Mouse (Mus musculus) small intestine, adult 2 months (tissue): ENCODE measurements around the gene Asic4. TPM values are rescaled to one million over a fixed set of nuclear protein-coding genes. Genes with fewer than 3 reads are reported as not detected.

ENCODE experiments used
- H3K27ac ChIP-seq: fragments of 200-500 bp; 2 replicates; pipeline ENCODE4 v1.5.1; 2012; ENCODE audit warnings: low read depth, low read length, control low read depth, inconsistent platforms; ENCODE audit not compliant: insufficient read depth
- H3K27me3 ChIP-seq: fragments of 200-500 bp; 2 replicates; pipeline ENCODE4 v1.6.1; 2012; ENCODE audit warnings: mild to moderate bottlenecking, moderate library complexity, low read length, inconsistent platforms; ENCODE audit not compliant: control insufficient read depth, insufficient read depth
- H3K36me3 ChIP-seq: fragments of 200-500 bp; 2 replicates; pipeline ENCODE4 v1.6.1; 2012; ENCODE audit warnings: mild to moderate bottlenecking, low read length, control low read depth, inconsistent platforms; ENCODE audit not compliant: control insufficient read depth, insufficient read depth
- H3K4me1 ChIP-seq: fragments of 200-500 bp; 2 replicates; pipeline ENCODE4 v1.6.1; 2012; ENCODE audit warnings: low read length, inconsistent platforms, mixed read lengths; ENCODE audit not compliant: control insufficient read depth, insufficient read depth, insufficient read length
- H3K4me3 ChIP-seq: fragments of 200-500 bp; 2 replicates; pipeline ENCODE4 v1.5.1; 2012; ENCODE audit warnings: low read depth, mild to moderate bottlenecking, control low read depth, inconsistent platforms, low read length, moderate library complexity
- CTCF ChIP-seq: fragments of 200-500 bp; IDR thresholded peaks from 2 replicates; pipeline ENCODE4 v1.5.1; 2012; ENCODE audit warnings: low read depth, mild to moderate bottlenecking, control low read depth, inconsistent platforms, low read length, moderate library complexity, mixed read lengths; ENCODE audit not compliant: insufficient replicate concordance, insufficient read length; ENCODE audit errors: extremely low read depth
- POLR2A ChIP-seq: fragments of 200-500 bp; IDR thresholded peaks from 2 replicates; pipeline ENCODE4 v1.6.1; 2012; ENCODE audit warnings: low read depth, mild to moderate bottlenecking, control low read depth, inconsistent platforms, low read length, moderate library complexity
- WGBS: fragments of 180-500 bp; shearing (Covaris S2); methylation state at CpG from one replicate; pipeline ENCODE4 v1.1.7; 2018; 5-methylcytosine and 5-hydroxymethylcytosine counted together
- polyA plus RNA-seq: library from polyadenylated mRNA; depleted of rRNA; stranded (reverse); fragments of >200 nt; gene quantifications from 2 replicates; pipeline ENCODE4 v1.2.3, GENCODE M21; 2012; rRNA removed

Asic4 gene
- polyA plus RNA-seq, 1 experiment = 0.05 TPM

DNA sequence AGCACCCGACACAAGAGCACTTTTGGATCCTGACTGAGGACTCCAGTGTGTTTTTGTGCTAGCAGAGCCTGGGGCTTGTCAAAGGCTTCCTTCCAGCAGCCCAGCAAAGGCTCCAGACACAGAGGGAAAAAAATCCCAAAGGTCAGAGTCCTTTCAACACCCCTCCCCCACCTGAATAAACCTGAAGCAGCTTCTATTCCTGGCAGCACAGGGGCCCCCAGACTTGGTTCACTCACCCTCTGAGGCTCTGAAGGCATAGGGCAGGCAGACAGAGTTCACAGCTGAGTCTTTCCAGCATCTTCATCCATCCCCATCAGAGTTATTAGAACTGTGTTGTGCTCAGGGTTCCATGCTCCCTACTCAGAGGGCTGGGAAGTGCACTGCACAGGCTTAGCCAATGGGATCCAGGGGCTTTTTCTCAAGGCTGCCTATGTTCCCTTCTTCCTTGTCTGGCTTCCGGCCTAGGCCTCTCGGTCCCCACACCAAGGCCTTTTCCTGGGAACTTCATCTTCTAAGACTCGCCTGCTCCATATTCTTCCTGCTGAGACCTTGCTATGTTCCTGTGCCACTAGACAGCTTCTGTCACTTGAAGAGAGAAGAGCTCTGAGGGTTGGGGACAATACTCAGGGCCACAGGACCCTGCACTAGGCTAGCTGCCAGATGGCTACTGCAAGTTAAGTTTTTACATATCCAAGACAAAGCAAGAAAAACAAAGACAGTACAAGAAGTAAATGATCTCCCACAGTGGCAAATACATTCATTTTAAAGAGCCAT is 61.4 kb downstream of the Asic4 start:
- H3K27ac ChIP-seq = no peak overlapping the region
- H3K36me3 ChIP-seq = no peaks in the 10 kb centered on the region
- no peak for TF ChIP-seq POLR2A
- no peak for TF ChIP-seq CTCF
- no peaks in the 10 kb centered on the region for H3K4me1 ChIP-seq
- no peak overlapping the region for H3K4me3 ChIP-seq
- 53% methylated on average over 4 of the region's 4 CpGs for WGBS
- H3K27me3 ChIP-seq = no peaks in the 10 kb centered on the region; the same call in 1 of the 2 replicates

DNA sequence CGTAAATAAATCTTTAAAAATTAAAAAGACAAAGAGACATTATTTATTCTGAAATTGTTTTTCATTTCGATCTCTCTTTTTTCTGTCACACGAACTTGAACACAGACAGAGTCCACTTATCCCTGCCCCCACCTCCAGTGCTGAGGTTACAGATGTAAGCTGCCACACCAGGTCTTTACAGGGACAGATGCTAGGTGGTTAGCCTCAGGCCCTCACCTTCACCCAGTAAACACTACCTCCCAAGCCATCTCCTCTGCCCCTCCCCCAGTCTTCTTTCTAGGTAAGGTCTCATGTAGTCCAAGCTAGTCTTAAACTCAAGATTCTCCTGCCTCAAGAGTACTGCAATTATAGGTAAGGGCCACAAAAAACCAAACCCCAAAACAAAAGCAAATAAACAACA is 62.3 kb downstream of the Asic4 start:
- Histone ChIP-seq H3K4me1 (no peaks in the 10 kb centered on the region), H3K27ac (no peak overlapping the region), H3K36me3 (no peaks in the 10 kb centered on the region), H3K4me3 (no peak overlapping the region), H3K27me3 (no peaks in the 10 kb centered on the region)
- 93% methylated on average over 3 of the region's 3 CpGs for WGBS
- TF ChIP-seq POLR2A = no peak

DNA sequence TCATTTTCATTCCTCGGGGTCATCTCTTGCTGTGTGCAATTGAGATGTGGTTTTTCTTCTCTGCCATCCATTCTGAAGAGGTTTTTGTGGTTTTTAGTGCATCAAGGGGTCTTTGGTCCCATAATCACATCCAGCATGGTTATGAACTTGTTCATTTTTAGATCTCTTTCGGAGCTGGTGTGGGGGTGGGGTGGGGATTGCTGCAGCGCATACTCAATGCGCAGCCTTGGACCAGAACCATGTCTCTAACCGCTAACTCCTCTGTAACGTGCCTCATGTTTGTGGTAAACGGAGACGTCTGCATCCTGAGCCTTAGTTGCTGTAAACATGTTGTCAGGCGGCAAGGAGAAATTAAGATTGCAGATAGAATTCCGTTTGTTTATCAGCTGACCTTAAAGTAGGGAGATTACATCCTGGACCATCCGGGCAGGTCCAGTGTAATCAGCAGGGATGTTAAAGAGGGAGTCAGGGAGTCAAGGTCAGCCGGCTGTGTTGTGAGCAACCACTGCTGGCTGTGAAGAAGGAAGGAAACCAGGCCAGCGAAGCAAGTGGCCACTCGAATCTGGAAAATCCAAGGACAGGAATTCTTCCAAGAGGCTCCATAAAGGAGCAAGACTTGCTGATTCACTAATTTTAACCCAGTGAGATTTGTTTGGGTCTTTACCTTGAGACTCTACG is 66.6 kb downstream of the Asic4 start:
- 73% methylated on average over 15 of the region's 15 CpGs for WGBS
- Histone ChIP-seq H3K4me1 (no peaks in the 10 kb centered on the region; the same call in 1 of the 2 replicates), H3K27me3 (no peaks in the 10 kb centered on the region), H3K27ac (no peak overlapping the region), H3K36me3 (no peaks in the 10 kb centered on the region), H3K4me3 (no peak overlapping the region)
- TF ChIP-seq CTCF (no peak), POLR2A (no peak)

DNA sequence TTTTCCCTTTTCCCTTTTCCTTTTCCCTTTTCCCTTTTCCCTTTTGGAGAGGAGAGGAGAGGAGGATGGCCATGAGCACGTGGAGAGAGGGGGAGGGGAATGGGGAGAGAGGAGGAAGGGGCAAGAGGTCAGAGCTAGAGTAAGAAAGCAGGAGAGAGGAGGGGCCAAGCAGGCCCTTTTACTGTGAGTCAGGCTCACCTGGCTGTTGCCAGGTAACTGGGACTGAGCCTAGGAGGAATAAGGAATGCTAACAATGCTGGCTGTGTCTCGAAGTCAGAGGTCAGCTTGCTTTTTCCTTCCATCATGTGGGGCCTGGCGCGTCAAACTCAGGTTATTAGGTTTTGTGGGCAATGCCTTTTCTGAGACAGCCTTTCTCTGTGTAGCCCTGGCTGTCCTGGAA is 67.7 kb downstream of the Asic4 start:
- Histone ChIP-seq H3K27ac (no peak overlapping the region), H3K27me3 (no peaks in the 10 kb centered on the region), H3K4me1 (no peaks in the 10 kb centered on the region; the same call in 1 of the 2 replicates), H3K36me3 (no peaks in the 10 kb centered on the region), H3K4me3 (no peak overlapping the region)
- WGBS = 27% methylated on average over 3 of the region's 4 CpGs
- TF ChIP-seq CTCF (no peak), POLR2A (no peak)

DNA sequence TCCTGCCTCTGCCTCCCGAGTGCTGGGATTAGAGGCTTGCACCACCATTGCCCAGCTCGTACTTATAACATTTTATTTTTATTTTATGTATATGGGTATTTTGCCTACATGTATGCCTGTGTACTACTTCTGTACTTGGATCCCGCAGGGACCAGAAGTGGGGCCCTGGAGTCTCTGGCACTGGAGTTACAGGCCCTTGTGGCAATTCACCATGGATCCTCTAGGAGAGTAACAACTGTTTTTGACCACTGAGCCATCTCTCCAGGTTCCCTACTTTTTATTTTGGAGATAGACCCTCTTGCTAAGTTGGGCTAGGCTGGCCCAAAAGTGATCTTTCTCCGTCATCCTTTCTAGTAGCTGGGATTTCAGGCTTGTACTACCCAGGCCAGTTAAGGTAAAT is 68.2 kb downstream of the Asic4 start:
- Histone ChIP-seq H3K4me1 (no peaks in the 10 kb centered on the region; the same call in 1 of the 2 replicates), H3K36me3 (no peaks in the 10 kb centered on the region), H3K27me3 (no peaks in the 10 kb centered on the region), H3K27ac (no peak overlapping the region), H3K4me3 (no peak overlapping the region)
- WGBS = 94% methylated on average over 4 of the region's 4 CpGs
- TF ChIP-seq CTCF (no peak), POLR2A (no peak)

DNA sequence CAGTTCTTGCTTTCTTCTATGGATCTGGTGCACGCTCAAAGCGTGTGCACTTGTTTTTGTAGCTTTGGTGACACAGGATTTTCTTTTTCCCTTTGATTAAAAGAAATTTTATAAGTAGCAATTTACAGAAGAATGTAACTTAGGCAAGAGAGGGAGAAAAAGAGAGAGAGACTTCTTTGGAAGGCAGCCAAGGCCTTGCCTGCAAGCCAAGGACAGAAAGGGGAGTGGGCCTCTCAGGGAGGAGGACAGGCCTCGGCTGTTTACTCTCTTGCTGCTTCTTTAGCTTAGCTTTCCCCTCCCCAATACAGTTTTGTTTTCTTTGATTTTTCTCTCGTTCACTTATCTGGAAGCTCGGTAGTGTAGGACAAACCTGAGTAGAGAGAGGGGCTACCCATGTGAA is 69.3 kb downstream of the Asic4 start:
- WGBS = 51% methylated on average over 5 of the region's 5 CpGs
- Histone ChIP-seq H3K27ac (no peak overlapping the region), H3K4me3 (no peak overlapping the region), H3K36me3 (no peaks in the 10 kb centered on the region), H3K27me3 (no peaks in the 10 kb centered on the region), H3K4me1 (no peaks in the 10 kb centered on the region; the same call in 1 of the 2 replicates)
- TF ChIP-seq POLR2A (no peak), CTCF (no peak)

DNA sequence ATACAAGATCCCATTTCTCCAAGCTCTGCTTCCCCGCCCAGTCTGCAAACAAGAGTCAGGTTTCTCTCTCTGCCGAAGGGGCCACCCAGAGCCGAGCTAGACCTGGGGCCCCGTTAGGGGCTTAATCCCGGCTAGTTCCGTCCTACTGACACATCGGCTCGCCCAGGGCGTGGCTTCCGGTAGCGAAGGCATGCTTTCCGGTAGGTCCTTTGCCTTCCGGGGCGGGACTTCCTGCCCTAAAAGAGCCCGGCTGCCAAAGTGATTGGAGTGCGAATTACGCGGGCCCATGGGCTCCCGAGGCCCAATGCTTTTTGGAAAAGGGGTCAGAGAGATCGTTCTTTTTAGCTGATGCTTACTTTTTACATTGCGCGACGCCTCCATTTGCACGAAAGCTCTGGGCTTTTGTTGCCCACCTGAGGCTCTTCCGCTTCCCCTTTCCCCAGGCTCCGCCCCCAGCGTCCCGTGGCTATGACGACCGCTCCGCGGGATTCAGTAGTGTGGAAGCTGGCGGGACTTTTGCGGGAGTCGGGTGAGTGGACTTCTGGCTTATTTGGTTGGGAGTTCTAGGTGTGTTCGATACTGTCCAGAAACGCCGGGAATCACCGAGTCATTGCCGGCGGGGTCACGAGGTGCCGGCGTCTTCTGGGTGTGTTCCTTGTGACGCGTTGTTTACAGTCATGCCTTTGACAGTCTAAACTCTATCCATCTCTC is 71.2 kb downstream of the Asic4 start, which contains the start of gene Stk11ip:
Gene Stk11ip (plus strand): TSS at position 209 of the 711 bp plus-strand sequence.
- H3K4me1 ChIP-seq = no peaks in the 10 kb centered on the region; the same call in 1 of the 2 replicates
- H3K36me3 ChIP-seq = no peaks in the 10 kb centered on the region
- H3K27ac ChIP-seq = peak within 1 kb of the TSS; percentile 61
- H3K4me3 ChIP-seq = peak within 1 kb of the TSS; percentile 89
- TF ChIP-seq CTCF = no peak
- peak; percentile 53 for TF ChIP-seq POLR2A
- H3K27me3 ChIP-seq = no peaks in the 10 kb centered on the region
- under 1% methylated on average over 46 of the region's 46 CpGs for WGBS

Other genes starting within 250 kb of the Asic4 start
- 0.74 and 1.1 TPM in 2 replicates for gene Glb1l, start 239.6 kb upstream of the Asic4 start, polyA plus RNA-seq
- 147 and 193 TPM in 2 replicates for gene Stk16, start 239.6 kb upstream of the Asic4 start, polyA plus RNA-seq
- 107 and 188 TPM in 2 replicates for gene Tuba4a, start 230.6 kb upstream of the Asic4 start, polyA plus RNA-seq
- not detected in 2 replicates for gene A630095N17Rik, start 218.3 kb upstream of the Asic4 start, polyA plus RNA-seq
- 13.3 and 21.3 TPM in 2 replicates for gene Dnajb2, start 214.0 kb upstream of the Asic4 start, polyA plus RNA-seq
- 2.8 and 6.2 TPM in 2 replicates for gene Ptprn, start 185.9 kb upstream of the Asic4 start, polyA plus RNA-seq
- 1.8 and 6.2 TPM in 2 replicates for gene Resp18, start 172.0 kb upstream of the Asic4 start, polyA plus RNA-seq
- gene Dnpep, start 132.4 kb upstream of the Asic4 start, polyA plus RNA-seq = 157 and 865 TPM in 2 replicates
- gene Des, start 90.1 kb upstream of the Asic4 start, polyA plus RNA-seq = 152 and 216 TPM in 2 replicates
- 21.5 and 23.2 TPM in 2 replicates for gene Speg, start 75.1 kb upstream of the Asic4 start, polyA plus RNA-seq
- gene Gmppa, start 14.5 kb upstream of the Asic4 start, polyA plus RNA-seq = 121 and 187 TPM in 2 replicates
- 29.8 and 40.2 TPM in 2 replicates for gene Chpf, start 28.9 kb downstream of the Asic4 start, polyA plus RNA-seq
- 2.7 and 3.6 TPM in 2 replicates for gene Tmem198, start 29.1 kb downstream of the Asic4 start, polyA plus RNA-seq
- 4.3 and 6.3 TPM in 2 replicates for gene Obsl1, start 56.0 kb downstream of the Asic4 start, polyA plus RNA-seq
- 4.2 and 6.5 TPM in 2 replicates for gene Inha, start 56.6 kb downstream of the Asic4 start, polyA plus RNA-seq
- gene Stk11ip, start 71.1 kb downstream of the Asic4 start, polyA plus RNA-seq = 13.1 and 20.5 TPM in 2 replicates
- 4.5 and 5.6 TPM in 2 replicates for gene Slc4a3, start 95.8 kb downstream of the Asic4 start, polyA plus RNA-seq